Mouse (Mus musculus) megakaryocyte progenitor cell, adult 5-6 weeks (primary cell): ENCODE data around the gene Brd7. TPM values are rescaled to one million over a fixed set of nuclear protein-coding genes. Genes with fewer than 3 reads are reported as not detected.
A peak's percentile ranks its signal among the peaks of the same experiment; 100 is the strongest.

Source experiments
- ATAC-seq: replicated peaks from 2 replicates; pipeline ENCODE4 v1.8.0; 2016; ENCODE audit warnings: mild to moderate bottlenecking, moderate TSS enrichment, inconsistent platforms; ENCODE audit not compliant: poor library complexity
- total RNA-seq, 2 experiments: library from RNA; stranded (forward) in 1 of 2; stranded (reverse) in 1 of 2; fragments of 157-497, 149-512 nt in 1 of 2; fragments of 200-1000 nt in 1 of 2; gene quantifications; 2 replicates each; pipeline versions ENCODE4 v1.2.3 to v1.2.4; 2015 to 2017

The Brd7 gene
- total RNA-seq (2015), result 96.9 and 98.2 TPM in 2 replicates
- 52.1 and 83.4 TPM in 2 replicates for total RNA-seq (2017)

- ATAC-seq, result peak; percentile 72
Observed at GRCm38 (mm10) chr8:88361708-88362428, at the start of gene Brd7. Gene Brd7 (minus strand): TSS chr8:88362194.

GRCm38 (mm10) chr8:88411461-88411860 is 49.5 kb upstream of the Brd7 start:
- ATAC-seq, result no peak

- no peak for ATAC-seq
Observed at GRCm38 (mm10) chr8:88409401-88409940, 47.5 kb upstream of the Brd7 start.

- ATAC-seq, result no peak
Observed at GRCm38 (mm10) chr8:88407716-88408115, 45.7 kb upstream of the Brd7 start.

GRCm38 (mm10) chr8:88398060-88398459 is 36.1 kb upstream of the Brd7 start:
- ATAC-seq, result no peak

GRCm38 (mm10) chr8:88393298-88393697 is 31.3 kb upstream of the Brd7 start:
- no peak for ATAC-seq

- peak; percentile 85 for ATAC-seq
Observed at GRCm38 (mm10) chr8:88390749-88391148, 28.8 kb upstream of the Brd7 start.

- ATAC-seq, result no peak
Observed at GRCm38 (mm10) chr8:88388691-88389239, 26.8 kb upstream of the Brd7 start.

- no peak for ATAC-seq
Observed at GRCm38 (mm10) chr8:88387874-88388273, 25.9 kb upstream of the Brd7 start.

- peak; percentile 59 for ATAC-seq
Observed at GRCm38 (mm10) chr8:88383164-88383556, 21.2 kb upstream of the Brd7 start.

- no peak for ATAC-seq
Observed at GRCm38 (mm10) chr8:88382311-88383163, 20.5 kb upstream of the Brd7 start.

- ATAC-seq, result peak; percentile 86
Observed at GRCm38 (mm10) chr8:88380497-88380896, 18.5 kb upstream of the Brd7 start.

- ATAC-seq, result no peak
Observed at GRCm38 (mm10) chr8:88376836-88377582, 15.0 kb upstream of the Brd7 start.

- ATAC-seq, result peak; percentile 57; the same call in 1 of the 2 replicates
Observed at GRCm38 (mm10) chr8:88371522-88371921, 9.5 kb upstream of the Brd7 start.

- ATAC-seq, result no peak
Observed at GRCm38 (mm10) chr8:88369805-88370204, 7.8 kb upstream of the Brd7 start.

GRCm38 (mm10) chr8:88369221-88369620 is 7.2 kb upstream of the Brd7 start:
- ATAC-seq, result peak; percentile 96

GRCm38 (mm10) chr8:88362446-88363150 is 604 bp upstream of the Brd7 start:
- peak; percentile 82 for ATAC-seq

- peak; percentile 3; the same call in 1 of the 2 replicates for ATAC-seq
Observed at GRCm38 (mm10) chr8:88361044-88361707, 818 bp downstream of the Brd7 start.

GRCm38 (mm10) chr8:88359959-88360358 is 2.0 kb downstream of the Brd7 start:
- ATAC-seq, result no peak
